In genomic region chr3:123158579-123158978, GRCm38 (mm10) we compare ENCODE assay signal across 9 mouse cellular contexts.
DNase-seq lines count a peak whose midpoint lies in the region; ATAC-seq and TF ChIP-seq lines count a peak whose summit lies in the region.
"Had no signal": no experiment of that assay in that cellular context is flagged by ENCODE, and none has a peak within 500 bp of the region (broad histone marks: within the 10 kb centered on the region; RNA-seq: fewer than 3 reads in every experiment).

No protein-coding gene starts in this region.

- no peak overlapping the region for H3K4me3 ChIP-seq in left cerebral cortex, adult 2 months
- no peak overlapping the region for H3K4me3 ChIP-seq in G1E (ENCODE audit: low read depth, low read length)
- H3K4me3 ChIP-seq in embryonic facial prominence, embryonic 11.5 days (ENCODE audit: low read depth, low read length) = no peak overlapping the region
- H3K4me3 ChIP-seq in intestine, embryonic 16.5 days (ENCODE audit: low read length) = no peak overlapping the region
- H3K4me3 ChIP-seq: limb, embryonic 13.5 days had no signal

- peak; percentile 8; the same call in 1 of the 2 replicates for ATAC-seq in G1E (ENCODE audit: extremely low read depth, insufficient number of reproducible peaks, low FRiP score, poor library complexity, severe bottlenecking)
- ATAC-seq in embryonic facial prominence, embryonic 11.5 days (replicated peaks; ENCODE audit: insufficient number of reproducible peaks, low FRiP score, low TSS enrichment, low read depth) = no peak
- 0 out of 2 replicates have a peak, but pooled peaks have one; percentile 36 for ATAC-seq in intestine, embryonic 16.5 days
- ATAC-seq in megakaryocyte, adult 5-6 weeks (ENCODE audit: poor library complexity, severe bottlenecking) = no peak

- H3K9me3 ChIP-seq in G1E (replicated peaks) = no peaks in the 10 kb centered on the region
- no peaks in the 10 kb centered on the region for H3K9me3 ChIP-seq in embryonic facial prominence, embryonic 11.5 days (replicated peaks; ENCODE audit: control insufficient read depth, low read length)
- H3K9me3 ChIP-seq in intestine, embryonic 16.5 days (ENCODE audit: control insufficient read depth, low read length) = no peaks in the 10 kb centered on the region
- H3K9me3 ChIP-seq: limb, embryonic 13.5 days had no signal

- intact Hi-C loops in left cerebral cortex, adult 2 months (cut with DNase I) = loop anchor here (5.0 kb wide), 2 partner anchors 41 to 221 kb away; no protein-coding TSS in a partner anchor
- intact Hi-C loops in left cerebral cortex, postnatal 36 days (cut with DNase I) = loop anchor here (2.0 kb wide), 1 partner anchor 220 kb away; no protein-coding TSS in a partner anchor

- H3K4me2 ChIP-seq in embryonic facial prominence, embryonic 11.5 days (ENCODE audit: low read depth, low read length) = no peak overlapping the region
- no peak overlapping the region for H3K4me2 ChIP-seq in intestine, embryonic 16.5 days (ENCODE audit: low read depth, low read length)
- H3K4me2 ChIP-seq: limb, embryonic 13.5 days had no signal

- peak; percentile 51 for TF ChIP-seq CTCF in left cerebral cortex, adult 2 months (IDR thresholded peaks at IDR 0.05)
- TF ChIP-seq CTCF in G1E (IDR thresholded peaks at IDR 0.05; ENCODE audit: low read depth, low read length) = no peak

- DNase-seq in left cerebral cortex, adult 2 months (ENCODE audit: extremely low spot score in 1 of 2, low spot score in 2 of 2) = no peak
- no peak for DNase-seq in left cerebral cortex, postnatal 36 days (ENCODE audit: low spot score in 2 of 2)
- DNase-seq in G1E (ENCODE audit: low spot score) = no peak
- DNase-seq in embryonic facial prominence, embryonic 11.5 days (ENCODE audit: low spot score) = peak; percentile 55
- DNase-seq in retina, postnatal 1 day = peak; percentile 20
- DNase-seq in natural killer cell, adult 2 months (ENCODE audit: low spot score in 2 of 2) = no peak

- H3K9ac ChIP-seq in embryonic facial prominence, embryonic 11.5 days (replicated peaks; ENCODE audit: low read length) = no peak overlapping the region
- H3K9ac ChIP-seq in intestine, embryonic 16.5 days (ENCODE audit: low read depth, low read length) = no peak overlapping the region
- H3K9ac ChIP-seq: limb, embryonic 13.5 days had no signal

- H3K36me3 ChIP-seq in G1E (replicated peaks) = no peaks in the 10 kb centered on the region
- no peaks in the 10 kb centered on the region for H3K36me3 ChIP-seq in embryonic facial prominence, embryonic 11.5 days (replicated peaks; ENCODE audit: control insufficient read depth, insufficient read depth, low read depth, low read length)
- H3K36me3 ChIP-seq in intestine, embryonic 16.5 days (ENCODE audit: control insufficient read depth, insufficient read depth, low read length) = no peaks in the 10 kb centered on the region
- H3K36me3 ChIP-seq: limb, embryonic 13.5 days had no signal

- H3K27ac ChIP-seq in left cerebral cortex, adult 2 months = no peak overlapping the region
- no peak overlapping the region for H3K27ac ChIP-seq in embryonic facial prominence, embryonic 11.5 days (replicated peaks; ENCODE audit: low read depth, low read length)
- 0 out of 2 replicates have a peak overlapping the region, but pooled peaks have one; percentile 24 for H3K27ac ChIP-seq in intestine, embryonic 16.5 days (ENCODE audit: low read length)
- H3K27ac ChIP-seq: limb, embryonic 13.5 days had no signal

- H3K4me1 ChIP-seq in G1E (ENCODE audit: insufficient read depth, low read depth, low read length) = no peaks in the 10 kb centered on the region
- H3K4me1 ChIP-seq in embryonic facial prominence, embryonic 11.5 days (ENCODE audit: control insufficient read depth, insufficient read depth, low read length) = no peaks in the 10 kb centered on the region; the same call in 1 of the 2 replicates
- H3K4me1 ChIP-seq in intestine, embryonic 16.5 days (ENCODE audit: control insufficient read depth, insufficient read depth, low read length) = peaks cover 2% of the 10 kb centered on the region; the same call in 1 of the 2 replicates

- WGBS in embryonic facial prominence, embryonic 11.5 days = 38% methylated on average over 6 of the region's 6 CpGs
- 33% methylated on average over 6 of the region's 6 CpGs for WGBS in intestine, embryonic 16.5 days

- no peaks in the 10 kb centered on the region for H3K27me3 ChIP-seq in G1E (ENCODE audit: insufficient read depth, low read length)
- no peaks in the 10 kb centered on the region; the same call in 1 of the 2 replicates for H3K27me3 ChIP-seq in embryonic facial prominence, embryonic 11.5 days (ENCODE audit: control insufficient read depth, insufficient read depth, low read length)
- no peaks in the 10 kb centered on the region for H3K27me3 ChIP-seq in intestine, embryonic 16.5 days (replicated peaks; ENCODE audit: control insufficient read depth, insufficient read depth, low read length)
- H3K27me3 ChIP-seq: limb, embryonic 13.5 days had no signal

Comparison
In these comparisons a context has a peak if more than half of its experiments do, and no peak if none do; other contexts are left out.
1. DNase-seq: peak in embryonic facial prominence, embryonic 11.5 days (single experiment) and retina, postnatal 1 day (single experiment); none in left cerebral cortex, adult 2 months (0 of 2), left cerebral cortex, postnatal 36 days (0 of 2), G1E (single experiment) and natural killer cell, adult 2 months (0 of 2).
2. ATAC-seq: peak in G1E (single experiment) and intestine, embryonic 16.5 days (single experiment); none in embryonic facial prominence, embryonic 11.5 days (single experiment) and megakaryocyte, adult 5-6 weeks (single experiment).